Mouse (Mus musculus) mouse trophoblast stem cell (cell line): Measurements from ENCODE around the gene Slc12a8.

Experiments
- in situ Hi-C, 2 experiments: fragments of 300-500 bp; cut with MseI, MboI; formaldehyde crosslinking; loops; 2 replicates in 1 of 2; 3 replicates in 1 of 2; pipeline ENCODE4 v1.15.1; 2025

Gene Slc12a8

DNA sequence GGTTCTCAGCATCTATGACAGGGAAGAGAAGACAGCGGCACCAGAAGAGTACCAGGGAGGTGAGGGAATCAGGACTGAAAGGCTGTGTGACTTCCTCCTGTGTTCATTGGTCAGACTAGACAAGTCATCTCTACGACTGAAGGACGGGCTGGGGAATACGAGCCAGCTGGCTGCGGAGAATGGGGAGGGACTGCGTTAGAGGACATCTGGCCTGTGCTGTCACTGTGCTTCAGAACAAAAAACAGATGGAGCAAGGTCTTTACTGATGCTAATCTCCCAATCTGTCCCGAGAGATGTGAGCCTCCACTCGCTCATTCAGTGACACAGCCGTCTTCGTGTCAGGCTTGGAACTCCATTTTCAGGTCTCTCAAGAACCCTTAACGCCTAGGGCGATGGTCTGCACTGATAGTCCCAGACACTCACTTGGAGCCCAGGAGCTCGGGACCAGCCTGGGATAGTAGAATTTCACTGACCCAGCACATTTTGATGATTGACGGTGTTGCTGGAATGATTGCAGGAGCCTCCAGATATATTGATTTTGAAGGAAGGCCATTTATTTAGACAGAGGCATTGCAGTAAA lies 156.5 kb downstream of the Slc12a8 start:
- in situ Hi-C loops = no loop called here

DNA sequence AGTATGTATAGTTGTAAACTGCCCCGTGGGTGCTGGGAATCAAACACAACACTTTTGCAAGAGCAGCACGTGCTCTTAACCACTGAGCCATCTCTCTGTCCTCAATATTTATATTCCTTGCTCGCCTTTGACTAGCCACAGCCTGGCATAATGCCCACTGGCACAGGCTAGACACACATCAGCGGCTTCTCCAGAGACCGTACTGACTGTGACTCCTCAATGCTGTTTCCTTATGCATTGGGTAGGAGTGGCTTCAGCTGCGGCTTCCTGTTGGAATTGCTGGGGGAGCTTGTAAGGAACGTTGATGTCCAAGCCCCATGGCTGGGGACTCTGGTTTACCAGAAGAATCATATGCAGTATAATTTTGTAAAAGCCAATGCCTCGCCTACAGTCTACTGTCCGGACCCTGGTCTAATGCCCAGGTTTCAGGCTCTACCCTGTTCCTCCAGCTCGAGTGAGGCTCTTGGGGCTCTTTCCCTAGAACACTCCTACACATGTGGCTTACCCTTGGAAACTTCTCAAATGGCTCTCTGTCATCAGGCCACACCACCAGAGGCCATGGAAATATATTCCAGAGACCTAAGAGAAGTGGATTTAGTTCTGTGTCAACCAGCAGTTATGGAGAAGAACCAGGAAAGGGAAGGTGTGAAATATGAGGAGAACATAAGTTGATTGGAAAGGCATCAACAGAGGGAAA lies 158.2 kb downstream of the Slc12a8 start:
- in situ Hi-C loops = no loop called here

- in situ Hi-C loops = no loop called here
These were observed 158.7 kb downstream of the Slc12a8 start for GRCm38 (mm10) chr16:33675848-33676184.

DNA sequence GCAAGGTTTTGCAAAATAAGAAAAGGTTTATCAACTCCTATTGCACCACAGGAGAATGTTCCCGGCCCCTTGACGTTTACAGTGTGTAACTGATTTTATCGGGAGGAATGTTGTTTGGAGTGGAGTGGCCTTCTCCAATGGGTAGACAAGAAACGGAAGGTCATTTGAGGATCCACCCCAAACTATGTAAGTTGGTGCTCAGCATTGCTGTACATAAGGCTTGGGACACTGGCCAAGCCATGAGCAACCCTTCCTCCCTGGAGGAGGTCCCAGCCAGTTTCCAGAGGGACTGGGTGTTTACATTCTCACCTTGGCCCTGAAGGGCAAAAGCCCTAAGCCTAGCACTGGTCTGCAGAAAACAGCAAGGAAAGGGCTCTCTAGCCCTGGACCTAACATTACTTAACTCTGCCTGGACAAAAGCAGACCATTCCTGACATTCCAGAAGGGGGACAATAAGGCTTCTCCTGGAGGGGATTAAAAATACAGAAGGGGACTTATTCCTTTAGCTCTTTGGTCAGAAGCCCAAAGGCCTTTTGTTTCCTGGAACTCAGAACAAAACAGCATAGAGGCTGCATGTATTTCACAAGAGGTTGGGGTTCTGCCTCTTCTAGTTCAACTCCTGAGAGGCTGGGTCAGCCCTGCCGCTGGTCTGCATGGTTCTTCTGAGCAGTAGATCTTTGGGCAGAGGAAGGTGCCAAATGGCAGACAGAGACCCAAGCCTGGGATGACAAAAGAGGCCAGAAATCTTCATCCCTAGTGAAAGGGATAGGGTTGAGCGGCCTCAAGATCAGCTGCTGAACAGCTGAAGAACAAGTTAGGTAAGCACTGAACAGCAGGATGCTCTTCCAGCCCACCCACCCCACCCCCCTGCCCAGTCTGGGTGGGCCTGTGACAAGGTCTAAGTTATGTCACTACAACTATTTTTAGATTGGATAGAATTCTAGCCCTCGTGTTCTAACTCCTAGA lies 159.5 kb downstream of the Slc12a8 start:
- in situ Hi-C loops = no loop called here

- in situ Hi-C loops = no loop called here
These were observed 160.2 kb downstream of the Slc12a8 start for GRCm38 (mm10) chr16:33677313-33677690.

GRCm38 (mm10) chr16:33677901-33678300 lies 160.8 kb downstream of the Slc12a8 start:
- in situ Hi-C loops = no loop called here

- in situ Hi-C loops = no loop called here
These were observed 163.1 kb downstream of the Slc12a8 start for GRCm38 (mm10) chr16:33680271-33680670.

DNA sequence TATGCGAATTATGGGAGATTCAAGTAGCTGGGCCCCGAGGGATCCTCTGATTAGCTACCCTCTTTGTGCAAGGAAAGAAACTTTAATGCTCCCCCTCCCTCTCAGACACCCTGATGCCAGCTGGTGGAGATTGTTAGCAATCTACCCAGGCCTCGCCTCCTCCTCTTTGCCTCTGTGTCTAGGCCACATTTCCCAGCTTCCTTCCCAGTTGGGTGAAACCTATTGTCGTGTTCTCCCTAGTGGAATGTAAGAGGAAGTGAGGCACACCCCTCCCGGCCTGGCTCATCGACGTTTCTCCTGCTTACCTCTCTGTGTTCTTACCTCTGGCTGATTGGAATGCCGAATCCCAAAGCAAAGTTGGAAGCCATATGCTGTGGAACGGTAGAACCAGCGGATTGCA lies 163.7 kb downstream of the Slc12a8 start:
- in situ Hi-C loops = no loop called here

GRCm38 (mm10) chr16:33681661-33682060 lies 164.5 kb downstream of the Slc12a8 start:
- in situ Hi-C loops = no loop called here

- in situ Hi-C loops = no loop called here
These were observed 165.5 kb downstream of the Slc12a8 start for GRCm38 (mm10) chr16:33682651-33683050.

DNA sequence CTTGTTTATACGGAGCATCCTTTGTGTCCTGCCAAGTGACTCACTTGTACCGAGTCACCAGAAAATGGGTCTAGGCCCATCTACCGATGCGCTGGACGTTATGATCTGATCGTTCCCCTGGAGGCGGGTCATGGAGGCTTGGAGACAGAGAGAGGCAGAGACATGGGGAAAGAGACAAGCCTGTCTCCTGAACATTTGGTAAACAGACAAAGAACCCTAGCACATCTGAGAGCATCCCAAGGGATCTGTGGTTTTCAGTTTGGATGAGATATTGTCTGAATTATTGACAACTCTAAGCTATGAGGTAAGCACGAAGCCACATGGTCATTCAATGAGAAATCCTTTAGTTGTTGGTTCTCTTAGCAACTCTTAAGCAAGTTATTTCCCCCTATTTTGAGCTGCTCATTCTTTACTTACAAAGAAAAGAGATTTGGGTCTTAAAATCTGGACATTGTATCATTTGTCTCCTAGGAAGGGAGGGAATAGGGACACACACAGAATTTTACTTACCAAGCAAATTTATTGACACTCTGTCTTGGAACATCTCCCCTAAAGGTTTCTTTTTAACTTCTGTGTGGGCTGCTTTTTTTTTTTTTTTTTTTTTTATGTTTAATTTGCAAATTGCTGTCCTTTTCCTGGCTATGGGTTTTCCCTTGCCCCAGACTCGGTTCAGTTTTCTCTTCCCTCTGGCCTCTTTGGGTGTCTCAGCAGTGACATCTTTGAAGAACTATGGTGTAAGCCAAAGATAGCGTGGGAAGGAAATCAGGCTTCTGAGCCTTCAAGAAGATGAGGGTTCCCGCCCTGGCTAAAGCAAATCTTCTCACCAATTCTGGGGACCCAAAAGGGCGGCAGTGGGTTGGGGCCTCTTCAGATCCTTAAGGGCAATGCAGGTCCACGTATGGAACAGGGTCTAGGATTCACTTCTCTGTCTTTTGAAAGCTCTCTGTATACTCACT lies 166.4 kb downstream of the Slc12a8 start:
- in situ Hi-C loops = no loop called here

GRCm38 (mm10) chr16:33684162-33684702 lies 167.1 kb downstream of the Slc12a8 start, which contains the start of gene Heg1:
Gene Heg1 (plus strand): TSS chr16:33684370.
- in situ Hi-C loops = no loop called here

DNA sequence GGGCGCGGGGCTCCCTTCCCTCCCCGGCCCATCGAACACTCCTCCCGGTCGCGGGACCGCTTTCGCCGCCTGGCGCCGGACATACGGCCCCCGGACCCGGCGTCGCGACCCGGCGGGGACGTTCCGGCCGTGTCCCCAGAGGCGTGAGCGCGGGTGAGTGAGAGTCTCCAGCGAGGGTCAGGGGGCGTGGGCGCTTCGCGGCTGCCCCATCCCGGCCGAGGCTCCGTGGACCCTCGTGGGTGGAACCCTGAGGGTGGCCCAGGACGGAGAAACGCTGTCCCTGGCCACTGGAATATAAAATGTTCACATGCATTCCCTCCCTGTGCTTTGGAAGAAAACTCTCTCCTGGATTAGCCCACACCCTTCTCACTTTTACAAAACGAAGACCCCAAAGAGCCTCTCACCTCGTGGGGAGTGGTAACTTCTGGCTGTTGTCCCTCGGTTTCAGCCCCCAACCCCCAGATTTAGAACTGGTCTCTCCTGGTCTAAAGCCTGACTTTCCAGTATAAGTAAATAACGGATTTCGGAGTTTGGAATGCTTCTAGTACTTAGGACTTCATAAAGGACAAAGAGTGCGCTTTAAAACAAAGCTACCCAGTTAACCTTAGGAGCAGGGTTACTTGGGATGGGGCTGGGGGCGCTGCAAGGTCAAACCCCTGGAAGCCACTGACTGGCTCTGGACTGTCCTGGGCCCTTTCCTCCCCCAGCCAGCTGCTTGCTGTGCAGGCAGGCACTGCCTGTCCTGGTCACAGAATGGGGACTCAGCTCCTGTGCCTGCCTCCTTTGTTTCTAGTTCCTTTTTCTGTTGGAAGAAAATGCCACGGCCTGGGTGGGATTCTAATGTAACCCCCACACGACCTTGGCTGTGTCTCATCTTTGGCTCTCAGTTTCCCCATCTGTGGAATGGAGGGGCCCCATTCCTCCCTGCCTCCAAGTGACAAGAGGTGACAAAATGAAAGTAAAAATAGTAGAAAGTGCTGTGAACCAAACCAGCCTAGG lies 167.9 kb downstream of the Slc12a8 start:
- in situ Hi-C loops = no loop called here

DNA sequence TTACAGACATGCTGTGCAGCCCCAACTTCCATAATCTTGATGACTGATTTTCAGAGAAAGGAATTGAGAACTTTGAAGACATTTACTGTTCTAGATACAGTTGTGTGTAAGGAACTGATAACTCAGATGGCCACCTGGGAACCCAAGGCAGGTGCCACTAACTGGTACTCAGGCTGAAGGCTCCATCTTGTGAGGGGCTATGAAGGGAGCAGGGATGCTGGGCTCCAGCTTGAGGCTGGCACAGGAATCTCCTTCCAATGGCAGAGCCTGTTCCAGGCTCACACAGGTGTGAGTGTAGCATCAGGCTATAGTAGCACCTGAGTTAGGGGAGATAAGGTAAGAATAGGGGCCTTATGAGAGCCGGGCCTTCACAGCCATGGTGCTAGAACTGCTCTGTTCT lies 168.9 kb downstream of the Slc12a8 start:
- in situ Hi-C loops = no loop called here

DNA sequence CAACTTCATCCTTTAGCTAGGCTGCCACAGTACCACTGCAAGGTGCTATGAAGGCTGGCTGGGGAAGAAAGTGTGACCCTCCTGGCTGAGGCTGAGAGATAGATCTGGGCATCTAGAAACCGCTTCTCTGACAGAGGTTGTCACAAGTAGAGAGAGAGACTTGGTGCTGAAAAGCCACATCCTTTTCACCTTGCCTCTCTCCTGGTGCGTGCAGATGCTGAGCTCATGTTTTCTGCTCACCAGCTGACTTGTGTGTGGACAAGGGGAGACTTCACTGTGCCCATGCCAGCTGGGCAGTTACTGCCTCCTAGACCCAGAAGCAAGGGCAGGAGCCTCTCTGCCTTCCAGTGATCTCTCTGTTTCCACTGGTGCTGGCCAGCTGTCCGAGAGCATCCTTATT lies 170.6 kb downstream of the Slc12a8 start:
- in situ Hi-C loops = no loop called here

- in situ Hi-C loops = no loop called here
These were observed 174.0 kb downstream of the Slc12a8 start for GRCm38 (mm10) chr16:33690975-33691747.

GRCm38 (mm10) chr16:33693553-33693952 lies 176.4 kb downstream of the Slc12a8 start:
- in situ Hi-C loops = no loop called here

- in situ Hi-C loops = no loop called here
These were observed 179.9 kb downstream of the Slc12a8 start for GRCm38 (mm10) chr16:33696811-33697575.
